Mouse (Mus musculus): ENCODE measurements at regions not wholly inside any gene's neighbourhood (a gene's known extent, or its start where the extent isn't known, plus 50 kb on each side); places are given as distances from the start of the nearest gene placed in this dataset.

- dilution Hi-C loops (cut with MboI; ENCODE audit: extremely low pct_ligation_motif_present, extremely low pct_unique_long_range_greater_than_20kb, low sequenced_read_pairs): no loop called here
- TF ChIP-seq POLR2AphosphoS2 (IDR thresholded peaks at IDR 0.05; ENCODE audit: low read depth, low read length) (no peak), EP300 (IDR thresholded peaks at IDR 0.05; ENCODE audit: low read length) (no peak), MXI1 (IDR thresholded peaks at IDR 0.05; ENCODE audit: low read depth, low read length) (no peak), PAX5 (IDR thresholded peaks at IDR 0.05; ENCODE audit: low read length) (no peak), JUND (conservative IDR thresholded peaks at IDR 0.05; ENCODE audit: low read depth, low read length) (no peak), MYC (IDR thresholded peaks at IDR 0.05; ENCODE audit: low read depth, low read length) (no peak), USF2 (conservative IDR thresholded peaks at IDR 0.05; ENCODE audit: low read depth, low read length) (no peak), IRF4 (IDR thresholded peaks at IDR 0.05; ENCODE audit: low read depth, low read length) (no peak), ZC3H11A (IDR thresholded peaks at IDR 0.05; ENCODE audit: low read depth, low read length) (no peak)
Observed at GRCm38 (mm10) chr6:81668944-81669343, 254.5 kb upstream of the Gcfc2 start.

GRCm38 (mm10) chr6:81673316-81673715 lies 250.2 kb upstream of the Gcfc2 start:
- dilution Hi-C loops (cut with MboI; ENCODE audit: extremely low pct_ligation_motif_present, extremely low pct_unique_long_range_greater_than_20kb, low sequenced_read_pairs) (no loop called here), in situ Hi-C loops (cut with MboI; ENCODE audit: low pct_ligation_motif_present, low pct_unique_long_range_greater_than_20kb, low sequenced_read_pairs) (no loop called here)
- Histone ChIP-seq H3K9ac (ENCODE audit: insufficient read depth, low read depth) (no peak overlapping the region), H3K9me3 (replicated peaks; ENCODE audit: low read length) (peaks cover 16% of the 10 kb centered on the region), H3K27ac (ENCODE audit: insufficient read depth, low read depth) (no peak overlapping the region), H3K4me3 (replicated peaks in 1 of 3; ENCODE audit: low read depth in 2 of 3, low read length in 2 of 3, poor library complexity in 1 of 3) (no peak overlapping the region), H3K36me3 (replicated peaks in 1 of 2; ENCODE audit: control insufficient read depth in 1 of 2, insufficient read depth in 1 of 2, low read length in 1 of 2) (no peaks in the 10 kb centered on the region), H3K79me2 (replicated peaks; ENCODE audit: control insufficient read depth, extremely low read depth, insufficient read depth, poor library complexity, severe bottlenecking) (no peaks in the 10 kb centered on the region), H3K27me3 (replicated peaks) (no peaks in the 10 kb centered on the region), H3K4me2 (ENCODE audit: insufficient read depth, low read depth, poor library complexity, severe bottlenecking) (no peak overlapping the region), H3K4me1 (ENCODE audit: control insufficient read depth in 1 of 2, insufficient read depth in 2 of 2) (no peaks in the 10 kb centered on the region)
- TF ChIP-seq MAX (IDR thresholded peaks at IDR 0.05; ENCODE audit: low read length) (no peak), PAX5 (IDR thresholded peaks at IDR 0.05; ENCODE audit: low read length) (no peak), MAZ (IDR thresholded peaks at IDR 0.05; ENCODE audit: low read depth, low read length) (no peak), UBTF (IDR thresholded peaks at IDR 0.05; ENCODE audit: low read depth, low read length) (no peak), ZMIZ1 (IDR thresholded peaks at IDR 0.05; ENCODE audit: low read depth, low read length) (no peak), RCOR1 (conservative IDR thresholded peaks at IDR 0.05; ENCODE audit: low read depth, low read length) (no peak), USF1 (IDR thresholded peaks at IDR 0.05; ENCODE audit: low read depth, low read length) (no peak), CTCF (conservative IDR thresholded peaks at IDR 0.05 in 1 of 2, IDR thresholded peaks at IDR 0.05 in 1 of 2; ENCODE audit: low read depth in 2 of 2, low read length in 2 of 2) (no peak), ZC3H11A (IDR thresholded peaks at IDR 0.05; ENCODE audit: low read depth, low read length) (no peak), NRF1 (IDR thresholded peaks at IDR 0.05; ENCODE audit: low read depth, low read length) (no peak), KAT2A (IDR thresholded peaks at IDR 0.05; ENCODE audit: insufficient replicate concordance, low read length) (no peak), JUND (conservative IDR thresholded peaks at IDR 0.05; ENCODE audit: low read depth, low read length) (no peak), GABPA (IDR thresholded peaks at IDR 0.05; ENCODE audit: insufficient replicate concordance, low read depth, low read length) (no peak)
- no peak for DNase-seq (ENCODE audit: extremely low read depth)

More at GRCm38 (mm10) chr6:81668944-81669343, 254.5 kb upstream of the Gcfc2 start:
- no peaks in the 10 kb centered on the region for H3K79me2 ChIP-seq (replicated peaks; ENCODE audit: control insufficient read depth, extremely low read depth, insufficient read depth, poor library complexity, severe bottlenecking)
- H3K9me3 ChIP-seq (replicated peaks; ENCODE audit: low read length): peaks cover 20% of the 10 kb centered on the region
- no peaks in the 10 kb centered on the region for H3K36me3 ChIP-seq (replicated peaks in 1 of 2; ENCODE audit: control insufficient read depth in 1 of 2, insufficient read depth in 1 of 2, low read length in 1 of 2)
- no peak overlapping the region for H3K4me3 ChIP-seq (replicated peaks in 1 of 3; ENCODE audit: low read depth in 2 of 3, low read length in 2 of 3, poor library complexity in 1 of 3)
- in situ Hi-C loops (cut with MboI; ENCODE audit: low pct_ligation_motif_present, low pct_unique_long_range_greater_than_20kb, low sequenced_read_pairs): no loop called here
- DNase-seq (ENCODE audit: extremely low read depth): no peak
- H3K4me2 ChIP-seq (ENCODE audit: insufficient read depth, low read depth, poor library complexity, severe bottlenecking): no peak overlapping the region
- no peaks in the 10 kb centered on the region for H3K27me3 ChIP-seq (replicated peaks)
- H3K4me1 ChIP-seq (ENCODE audit: control insufficient read depth in 1 of 2, insufficient read depth in 2 of 2): no peaks in the 10 kb centered on the region
- no peak overlapping the region for H3K9ac ChIP-seq (ENCODE audit: insufficient read depth, low read depth)
- no peak overlapping the region for H3K27ac ChIP-seq (ENCODE audit: insufficient read depth, low read depth)

Measured in CH12.LX (cell line).